Mouse (Mus musculus) heart, embryonic 16.5 days (tissue): ENCODE results near the gene Gm9767. TPM values are rescaled to one million over a fixed set of nuclear protein-coding genes. Genes with fewer than 3 reads are reported as not detected.

Experiments
- ATAC-seq: fragments of 200-750 bp; cut with Nextera tagmentation; replicated peaks from 2 replicates; pipeline ENCODE4 v1.8.0; 2017; ENCODE audit warnings: moderate number of reproducible peaks; ENCODE audit not compliant: insufficient read depth, low FRiP score; ENCODE audit errors: extremely low read depth
- H3K27ac ChIP-seq: fragments of 300-500 bp; sonication (generic); 2 replicates; pipeline ENCODE4 v1.5.1; 2014; ENCODE audit warnings: mild to moderate bottlenecking, low read length, control low read depth, moderate library complexity
- H3K27me3 ChIP-seq: fragments of 300-500 bp; sonication (generic); 2 replicates; pipeline ENCODE4 v1.6.1; 2014; ENCODE audit warnings: low read length, mixed read lengths; ENCODE audit not compliant: control insufficient read depth, insufficient read depth
- H3K36me3 ChIP-seq: fragments of 300-500 bp; sonication (generic); 2 replicates; pipeline ENCODE4 v1.6.1; 2014; ENCODE audit not compliant: control insufficient read depth, insufficient read depth
- H3K4me1 ChIP-seq: fragments of 300-500 bp; sonication (generic); 2 replicates; pipeline ENCODE4 v1.6.1; 2014; ENCODE audit warnings: low read length, mixed read lengths; ENCODE audit not compliant: control insufficient read depth, insufficient read depth
- H3K4me2 ChIP-seq: fragments of 300-500 bp; sonication (generic); 2 replicates; pipeline ENCODE4 v1.6.1; 2014; ENCODE audit warnings: low read depth, mild to moderate bottlenecking, control low read depth, low read length
- H3K4me3 ChIP-seq: fragments of 300-500 bp; sonication (generic); 2 replicates; pipeline ENCODE4 v1.5.1; 2014; ENCODE audit warnings: mild to moderate bottlenecking, control low read depth, low read length
- H3K9ac ChIP-seq: fragments of 300-500 bp; sonication (generic); 2 replicates; pipeline ENCODE4 v1.6.1; 2014; ENCODE audit warnings: low read length, control low read depth
- H3K9me3 ChIP-seq: fragments of 300-500 bp; sonication (generic); replicated peaks from 2 replicates; pipeline ENCODE4 v1.6.1; 2016; ENCODE audit warnings: low read length; ENCODE audit not compliant: control insufficient read depth
- WGBS: fragments of 180-500 bp; shearing (Covaris S2); extraction: QIAGEN DNeasy Blood & Tissue Kit; methylation state at CpG from one replicate; pipeline ENCODE4 v1.1.7; 2014; 5-methylcytosine and 5-hydroxymethylcytosine counted together
- polyA plus RNA-seq: library from polyadenylated mRNA; unstranded; fragments of >200 nt; fragmentation: Nextera tagmentation; extraction: Ambion mirVana; gene quantifications from 2 replicates; pipeline ENCODE4 v1.2.1, GENCODE M21; 2015

Gene Gm9767
- polyA plus RNA-seq, 1 experiment from 2014 or later: not detected

DNA sequence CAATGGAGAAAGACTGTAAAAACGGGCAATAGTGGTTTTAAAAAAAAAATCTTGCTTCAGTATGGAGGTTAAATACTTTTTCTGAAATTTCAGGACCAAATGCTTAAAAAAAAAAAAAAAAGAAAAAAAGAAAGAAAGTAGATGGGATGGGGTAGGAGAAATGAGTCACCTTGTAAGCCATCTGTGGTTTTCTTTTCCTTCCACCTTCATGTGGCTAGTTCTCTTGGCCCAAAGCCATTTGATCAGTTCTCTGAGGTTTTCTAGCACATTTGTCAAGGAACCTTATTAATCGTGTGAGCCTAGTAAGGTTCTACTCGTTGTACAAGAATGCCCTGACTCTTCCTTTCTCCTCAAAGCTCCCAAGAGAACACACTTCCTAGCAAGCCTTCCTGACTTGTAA lies 1.6 kb downstream of the Gm9767 start:
- Histone ChIP-seq H3K36me3 (no peaks in the 10 kb centered on the region), H3K9me3 (no peaks in the 10 kb centered on the region), H3K27ac (no peak overlapping the region), H3K4me3 (no peak overlapping the region), H3K27me3 (peaks cover 17% of the 10 kb centered on the region), H3K9ac (no peak overlapping the region), H3K4me2 (no peak overlapping the region), H3K4me1 (no peaks in the 10 kb centered on the region; the same call in 1 of the 2 replicates)
- no peak for ATAC-seq
- 67% methylated on average over 3 of the region's 3 CpGs for WGBS

DNA sequence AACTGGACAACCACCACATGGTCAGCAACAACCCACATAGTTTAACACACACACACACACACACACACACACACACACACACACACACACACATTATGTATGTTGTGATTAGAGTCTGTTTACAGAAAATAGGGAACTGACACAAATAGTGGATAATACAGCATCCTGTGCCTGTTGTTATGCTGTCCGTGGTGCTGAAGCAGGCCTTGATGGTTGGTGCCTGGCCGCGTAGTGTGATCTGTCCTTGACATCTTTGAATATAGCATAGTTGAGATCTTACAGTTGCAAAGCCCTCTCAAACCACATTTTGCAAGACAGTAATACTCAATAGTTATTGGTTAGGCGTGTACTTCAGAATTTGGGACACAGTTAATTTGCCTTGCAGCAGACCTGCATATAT lies 4.0 kb downstream of the Gm9767 start:
- WGBS: 57% methylated on average over 4 of the region's 4 CpGs
- Histone ChIP-seq H3K4me2 (no peak overlapping the region), H3K27me3 (peaks cover 14% of the 10 kb centered on the region), H3K9ac (no peak overlapping the region), H3K36me3 (no peaks in the 10 kb centered on the region), H3K27ac (no peak overlapping the region), H3K9me3 (no peaks in the 10 kb centered on the region), H3K4me1 (no peaks in the 10 kb centered on the region; the same call in 1 of the 2 replicates), H3K4me3 (no peak overlapping the region)
- ATAC-seq: no peak

DNA sequence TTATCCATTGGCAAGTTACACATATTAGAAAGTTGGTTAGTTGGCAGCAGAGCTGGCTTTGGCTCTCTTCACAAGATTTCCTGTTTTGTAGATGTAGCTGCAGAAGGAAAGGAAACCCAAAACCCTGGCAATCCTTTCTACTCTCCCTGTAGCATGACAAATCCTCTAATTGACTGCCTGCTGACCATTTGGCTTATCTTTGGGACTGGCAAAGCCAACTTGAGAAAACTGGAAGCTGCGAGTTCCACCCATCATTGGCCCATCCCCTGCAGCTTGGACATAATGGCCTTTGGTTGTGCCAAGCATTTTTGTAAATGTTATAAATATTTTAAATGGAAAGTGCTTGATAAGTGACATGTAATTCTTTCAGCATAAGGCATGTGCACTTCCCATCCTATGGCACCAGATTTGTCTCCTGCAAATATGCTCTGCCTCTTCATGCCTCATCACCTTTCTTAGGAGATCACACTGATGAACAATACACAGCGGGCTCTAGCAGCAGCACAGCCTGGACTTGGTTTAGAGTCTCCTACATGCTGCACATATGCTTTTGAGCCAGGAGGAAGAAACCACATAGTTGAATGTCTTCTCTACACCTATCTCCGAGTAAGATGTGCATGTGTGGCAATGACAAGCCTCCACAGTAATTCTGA lies 25.4 kb downstream of the Gm9767 start:
- Histone ChIP-seq H3K9me3 (no peaks in the 10 kb centered on the region), H3K27ac (no peak overlapping the region), H3K4me1 (no peaks in the 10 kb centered on the region), H3K4me2 (no peak overlapping the region), H3K4me3 (no peak overlapping the region), H3K36me3 (no peaks in the 10 kb centered on the region), H3K27me3 (no peaks in the 10 kb centered on the region), H3K9ac (no peak overlapping the region)
- no peak for ATAC-seq
- WGBS: 70% methylated on average over 3 of the region's 3 CpGs

DNA sequence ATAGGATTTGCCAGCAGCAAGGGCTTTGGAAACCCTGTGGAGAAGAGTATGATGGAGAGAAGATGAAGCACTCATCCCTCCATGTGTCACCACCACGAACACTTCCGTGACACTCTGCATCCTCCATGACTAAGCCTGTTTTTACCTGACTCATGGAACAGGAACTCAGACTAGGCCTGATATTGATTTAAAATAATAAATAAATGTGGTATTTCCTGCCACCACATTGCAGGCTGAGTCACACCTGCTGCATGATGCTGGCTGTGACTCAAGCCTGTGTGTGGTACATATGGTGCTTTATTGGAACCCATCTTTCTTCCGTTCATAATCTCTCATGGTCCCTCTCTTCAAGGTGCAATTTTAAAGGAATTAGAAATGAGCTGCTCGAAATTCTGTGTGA lies 36.4 kb downstream of the Gm9767 start:
- H3K9me3 ChIP-seq: no peaks in the 10 kb centered on the region
- H3K4me3 ChIP-seq: no peak overlapping the region
- 72% methylated on average over 4 of the region's 4 CpGs for WGBS
- H3K27ac ChIP-seq: no peak overlapping the region
- H3K4me2 ChIP-seq: no peak overlapping the region
- no peaks in the 10 kb centered on the region for H3K36me3 ChIP-seq
- no peaks in the 10 kb centered on the region for H3K4me1 ChIP-seq
- H3K27me3 ChIP-seq: no peaks in the 10 kb centered on the region
- H3K9ac ChIP-seq: no peak overlapping the region
- ATAC-seq: no peak

DNA sequence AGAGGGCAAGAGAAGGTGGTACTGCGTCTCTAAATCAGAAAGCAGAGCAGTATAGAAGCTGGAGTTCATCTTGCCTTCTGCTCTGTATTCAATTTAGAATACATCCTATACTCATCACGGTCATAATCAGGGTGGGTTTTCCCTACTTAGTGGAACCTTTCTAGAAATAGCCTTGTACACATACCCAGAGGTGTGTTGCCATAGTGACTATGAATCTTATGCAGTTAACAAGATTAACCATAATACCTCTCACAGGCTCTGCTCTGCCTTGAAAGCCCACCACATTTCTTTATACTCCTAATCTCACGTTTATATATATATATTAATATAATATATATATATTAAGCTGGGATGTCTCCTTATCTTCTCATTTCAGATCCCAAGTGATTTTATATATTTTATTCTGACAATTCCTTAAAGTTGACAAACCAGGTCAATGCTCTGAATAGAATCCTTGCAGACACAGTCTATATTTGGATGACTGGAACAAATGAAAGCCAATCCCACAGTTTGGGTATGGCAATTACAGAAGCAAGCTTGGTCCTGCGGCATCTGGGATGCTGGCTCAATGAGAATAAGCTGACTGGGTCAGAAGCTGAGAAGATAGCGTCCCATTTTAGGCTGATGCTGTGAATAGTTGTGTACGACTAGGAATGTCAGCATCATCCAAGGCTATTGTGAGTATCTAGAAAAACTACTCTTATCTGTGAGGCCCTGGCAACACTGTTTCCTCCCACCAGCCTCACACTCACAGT lies 41.2 kb downstream of the Gm9767 start:
- no peak overlapping the region for H3K9ac ChIP-seq
- no peaks in the 10 kb centered on the region for H3K9me3 ChIP-seq
- H3K27ac ChIP-seq: no peak overlapping the region
- ATAC-seq: no peak
- no peaks in the 10 kb centered on the region for H3K27me3 ChIP-seq
- no peak overlapping the region for H3K4me3 ChIP-seq
- WGBS: 70% methylated on average over 6 of the region's 6 CpGs
- no peaks in the 10 kb centered on the region for H3K36me3 ChIP-seq
- H3K4me2 ChIP-seq: no peak overlapping the region
- no peaks in the 10 kb centered on the region for H3K4me1 ChIP-seq

DNA sequence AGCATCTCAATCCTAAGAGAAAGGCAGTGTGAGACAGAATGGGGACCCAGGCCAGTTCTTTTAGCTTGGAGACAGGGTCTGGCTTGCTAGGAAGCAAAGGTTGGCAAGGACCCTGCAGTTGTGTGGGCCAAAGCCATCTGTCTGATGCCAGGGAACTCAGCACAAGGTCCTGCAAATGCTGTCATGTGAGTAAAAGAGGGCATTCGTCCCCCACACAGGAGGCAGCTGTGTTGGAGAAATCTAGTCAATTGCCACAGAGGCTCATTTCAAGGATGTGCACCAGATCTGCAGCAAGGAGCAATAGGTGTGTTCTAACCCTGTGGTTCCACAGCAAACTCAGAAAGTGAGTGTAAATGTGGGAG lies 41.7 kb downstream of the Gm9767 start:
- WGBS: 48% methylated on average over 1 of the region's 1 CpGs

More for the DNA sequence above, 41.7 kb downstream of the Gm9767 start:
- Histone ChIP-seq H3K4me2 (no peak overlapping the region), H3K4me3 (no peak overlapping the region), H3K27ac (no peak overlapping the region), H3K36me3 (no peaks in the 10 kb centered on the region), H3K9ac (no peak overlapping the region), H3K27me3 (no peaks in the 10 kb centered on the region), H3K4me1 (no peaks in the 10 kb centered on the region), H3K9me3 (no peaks in the 10 kb centered on the region)
- no peak for ATAC-seq

Other genes with a start within 250 kb of the Gm9767 start
- gene Tmem200a, start 797 bp downstream of the Gm9767 start, polyA plus RNA-seq: 0.63 and 1.1 TPM in 2 replicates
- gene Samd3, start 151.5 kb downstream of the Gm9767 start, polyA plus RNA-seq: 0.09 and 0.20 TPM in 2 replicates